Mouse (Mus musculus): ENCODE results near the gene Serpinb1a. TPM values are rescaled to one million over a fixed set of nuclear protein-coding genes. Genes with fewer than 3 reads are reported as not detected.
"Not testable (repeated sequence)": the region's sequence is repeated elsewhere in the genome, so short reads cannot be mapped to it uniquely, and the experiment has no call there.

Serpinb1a gene
- polyA plus RNA-seq, 1 experiment from 2014 or later, result 0.54 TPM

DNA sequence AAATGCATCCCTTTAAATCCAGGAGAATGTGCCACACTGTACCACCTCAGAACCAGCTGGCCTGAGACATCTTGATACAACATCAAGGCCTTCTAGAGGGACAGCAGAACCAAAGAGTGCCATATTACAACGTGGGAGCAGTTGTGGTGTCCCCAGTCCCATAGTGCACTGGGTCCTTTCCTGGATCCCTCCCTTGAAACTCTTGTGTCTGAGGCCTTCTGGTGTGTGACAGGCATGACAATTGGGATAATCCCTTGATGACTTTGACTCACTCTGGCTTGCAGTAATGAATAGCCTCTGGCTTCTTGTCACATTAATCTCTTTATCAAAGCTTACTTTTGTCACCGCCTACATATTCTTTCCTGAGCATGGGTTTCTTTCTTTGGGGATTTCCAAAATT is 16.0 kb upstream of the Serpinb1a start:
- Histone ChIP-seq H3K9me3 (ENCODE audit: control insufficient read depth, low read length) (no peaks in the 10 kb centered on the region), H3K27me3 (ENCODE audit: control insufficient read depth, insufficient read depth, low read length) (no peaks in the 10 kb centered on the region), H3K4me2 (ENCODE audit: low read depth, low read length) (no peak overlapping the region), H3K27ac (ENCODE audit: low read depth, low read length) (no peak overlapping the region), H3K36me3 (ENCODE audit: control insufficient read depth, insufficient read depth, low read length) (no peaks in the 10 kb centered on the region), H3K9ac (replicated peaks; ENCODE audit: low read depth, low read length) (no peak overlapping the region), H3K4me1 (ENCODE audit: control insufficient read depth, insufficient read depth, low read length) (no peaks in the 10 kb centered on the region), H3K4me3 (ENCODE audit: low read depth, low read length) (no peak overlapping the region)
- WGBS, result 61% methylated on average over 2 of the region's 2 CpGs
- ATAC-seq (ENCODE audit: low read depth), result no peak

- no peak overlapping the region for H3K9ac ChIP-seq (replicated peaks; ENCODE audit: low read depth, low read length)
- no peaks in the 10 kb centered on the region for H3K9me3 ChIP-seq (ENCODE audit: control insufficient read depth, low read length)
- no peak overlapping the region for H3K4me3 ChIP-seq (ENCODE audit: low read depth, low read length)
- no peaks in the 10 kb centered on the region for H3K36me3 ChIP-seq (ENCODE audit: control insufficient read depth, insufficient read depth, low read length)
- H3K4me1 ChIP-seq (ENCODE audit: control insufficient read depth, insufficient read depth, low read length), result no peaks in the 10 kb centered on the region
- H3K27ac ChIP-seq (ENCODE audit: low read depth, low read length), result no peak overlapping the region
- no peaks in the 10 kb centered on the region for H3K27me3 ChIP-seq (ENCODE audit: control insufficient read depth, insufficient read depth, low read length)
- WGBS, result 10% methylated on average over 9 of the region's 9 CpGs
- no peak overlapping the region for H3K4me2 ChIP-seq (ENCODE audit: low read depth, low read length)
- ATAC-seq (ENCODE audit: low read depth), result peak; percentile 88
Measured at GRCm38 (mm10) chr13:32866484-32866883, 15.5 kb upstream of the Serpinb1a start.

DNA sequence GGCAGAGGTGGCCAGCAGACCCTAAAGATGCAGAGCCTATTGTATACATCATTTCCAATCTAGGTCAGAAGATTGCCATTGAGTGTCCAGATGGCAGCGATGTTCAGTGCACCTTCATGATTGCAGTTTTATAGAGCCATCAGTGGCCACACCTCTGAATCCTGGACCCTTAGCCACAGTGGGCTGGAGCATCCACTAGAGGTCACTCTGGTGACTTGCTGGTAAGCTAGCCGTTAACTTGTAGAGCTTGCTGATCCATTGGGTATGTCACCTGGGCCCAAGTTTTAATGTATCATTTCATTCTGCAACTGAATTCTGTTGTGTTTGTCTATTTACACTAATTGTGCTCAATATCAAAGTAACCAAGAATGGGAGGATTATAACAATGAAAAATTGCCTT is 14.6 kb upstream of the Serpinb1a start:
- Histone ChIP-seq H3K4me2 (ENCODE audit: low read depth, low read length) (no peak overlapping the region), H3K27ac (ENCODE audit: low read depth, low read length) (no peak overlapping the region), H3K36me3 (ENCODE audit: control insufficient read depth, insufficient read depth, low read length) (no peaks in the 10 kb centered on the region), H3K4me3 (ENCODE audit: low read depth, low read length) (no peak overlapping the region), H3K4me1 (ENCODE audit: control insufficient read depth, insufficient read depth, low read length) (no peaks in the 10 kb centered on the region), H3K9ac (replicated peaks; ENCODE audit: low read depth, low read length) (no peak overlapping the region), H3K27me3 (ENCODE audit: control insufficient read depth, insufficient read depth, low read length) (no peaks in the 10 kb centered on the region), H3K9me3 (ENCODE audit: control insufficient read depth, low read length) (no peaks in the 10 kb centered on the region)
- ATAC-seq (ENCODE audit: low read depth), result no peak
- WGBS, result 81% methylated on average over 2 of the region's 2 CpGs

DNA sequence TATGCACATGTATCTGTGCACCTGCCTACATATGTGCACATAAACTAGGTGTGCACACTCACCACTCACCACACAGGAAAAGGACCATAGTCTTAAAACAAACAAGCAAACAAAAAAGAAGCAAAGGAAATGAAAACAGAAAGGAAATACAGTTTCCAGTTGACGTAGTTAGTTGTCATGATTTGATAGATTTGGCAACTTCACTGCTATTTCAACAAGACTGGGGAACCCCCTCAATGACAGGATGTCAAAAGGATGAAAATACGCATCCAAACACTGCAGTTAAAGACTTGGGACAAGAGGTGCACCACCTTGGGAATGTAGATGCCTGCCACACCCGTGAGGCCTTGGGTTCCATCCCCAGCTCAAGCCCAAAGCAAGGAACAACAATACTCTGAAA is 13.5 kb upstream of the Serpinb1a start:
- H3K4me3 ChIP-seq (ENCODE audit: low read depth, low read length); ATAC-seq (ENCODE audit: low read depth); H3K27ac ChIP-seq (ENCODE audit: low read depth, low read length); H3K36me3 ChIP-seq (ENCODE audit: control insufficient read depth, insufficient read depth, low read length); H3K27me3 ChIP-seq (ENCODE audit: control insufficient read depth, insufficient read depth, low read length); H3K9ac ChIP-seq (replicated peaks; ENCODE audit: low read depth, low read length); H3K9me3 ChIP-seq (ENCODE audit: control insufficient read depth, low read length); H3K4me1 ChIP-seq (ENCODE audit: control insufficient read depth, insufficient read depth, low read length); H3K4me2 ChIP-seq (ENCODE audit: low read depth, low read length): not testable (repeated sequence)
- 78% methylated on average over 2 of the region's 3 CpGs for WGBS

DNA sequence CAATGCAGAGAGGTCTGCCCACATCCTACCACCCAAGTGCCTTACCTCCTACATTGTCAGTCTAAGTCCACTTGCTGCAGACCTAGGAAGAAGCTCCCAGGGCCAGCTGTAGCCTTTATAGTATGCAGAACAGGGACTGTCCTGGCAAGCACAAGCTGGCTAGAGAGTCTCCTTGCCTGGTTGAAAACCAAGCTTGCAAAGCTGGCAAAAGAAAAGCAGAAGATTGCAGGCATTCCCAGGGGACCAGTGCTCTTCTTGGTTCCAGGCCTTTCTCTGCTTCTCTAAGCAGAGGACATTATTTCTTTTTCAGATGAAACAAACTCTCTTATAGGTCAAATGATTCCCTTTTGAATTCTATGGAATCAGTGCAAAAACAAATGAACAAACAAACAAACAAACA is 12.5 kb upstream of the Serpinb1a start:
- Histone ChIP-seq H3K9me3 (ENCODE audit: control insufficient read depth, low read length) (no peaks in the 10 kb centered on the region), H3K27me3 (ENCODE audit: control insufficient read depth, insufficient read depth, low read length) (no peaks in the 10 kb centered on the region), H3K4me3 (ENCODE audit: low read depth, low read length) (no peak overlapping the region), H3K4me2 (ENCODE audit: low read depth, low read length) (no peak overlapping the region), H3K36me3 (ENCODE audit: control insufficient read depth, insufficient read depth, low read length) (no peaks in the 10 kb centered on the region), H3K27ac (ENCODE audit: low read depth, low read length) (no peak overlapping the region), H3K9ac (replicated peaks; ENCODE audit: low read depth, low read length) (no peak overlapping the region), H3K4me1 (ENCODE audit: control insufficient read depth, insufficient read depth, low read length) (no peaks in the 10 kb centered on the region)
- no peak for ATAC-seq (ENCODE audit: low read depth)

DNA sequence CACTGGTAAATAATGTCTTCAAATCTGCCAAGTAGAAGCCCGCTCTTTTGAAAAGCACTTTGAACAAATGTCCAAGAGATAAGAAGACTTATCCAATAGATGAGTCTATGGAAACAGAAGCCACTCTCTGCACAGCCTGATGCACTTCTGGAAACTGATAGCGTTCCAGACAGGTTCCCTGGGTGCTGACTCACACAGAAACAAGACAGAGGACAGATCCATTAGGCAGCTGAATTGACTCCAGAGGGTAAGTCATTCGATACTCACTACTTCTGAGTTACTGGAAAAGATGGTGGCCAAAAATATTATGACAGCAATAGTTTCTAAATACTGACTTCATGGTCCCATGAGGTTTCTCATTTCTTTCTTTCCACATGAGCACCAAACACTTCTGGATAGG is 9.8 kb upstream of the Serpinb1a start:
- WGBS, result 80% methylated on average over 3 of the region's 3 CpGs
- no peaks in the 10 kb centered on the region for H3K36me3 ChIP-seq (ENCODE audit: control insufficient read depth, insufficient read depth, low read length)
- H3K4me1 ChIP-seq (ENCODE audit: control insufficient read depth, insufficient read depth, low read length), result no peaks in the 10 kb centered on the region
- H3K27ac ChIP-seq (ENCODE audit: low read depth, low read length), result no peak overlapping the region
- H3K4me3 ChIP-seq (ENCODE audit: low read depth, low read length), result no peak overlapping the region
- ATAC-seq (ENCODE audit: low read depth), result no peak
- H3K9ac ChIP-seq (replicated peaks; ENCODE audit: low read depth, low read length), result no peak overlapping the region
- no peaks in the 10 kb centered on the region for H3K9me3 ChIP-seq (ENCODE audit: control insufficient read depth, low read length)
- H3K4me2 ChIP-seq (ENCODE audit: low read depth, low read length), result no peak overlapping the region
- no peaks in the 10 kb centered on the region for H3K27me3 ChIP-seq (ENCODE audit: control insufficient read depth, insufficient read depth, low read length)

DNA sequence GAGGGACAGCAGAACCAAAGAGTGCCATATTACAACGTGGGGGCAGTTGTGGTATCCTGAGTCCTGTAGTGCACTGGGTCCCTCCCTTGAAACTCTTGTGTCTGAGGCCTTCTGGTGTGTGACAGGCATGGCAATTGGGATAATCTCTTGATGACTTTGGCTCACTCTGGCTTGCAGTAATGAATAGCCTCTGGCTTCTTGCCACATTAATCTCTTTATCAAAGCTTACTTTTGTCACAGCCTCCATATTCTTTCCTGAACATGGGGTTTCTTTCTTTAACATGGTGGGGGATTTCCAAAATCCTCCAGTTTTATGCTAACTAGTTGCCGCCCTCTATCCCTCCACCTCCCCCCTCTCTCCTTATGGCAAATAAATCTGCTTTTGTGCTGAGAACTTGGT is 2.1 kb upstream of the Serpinb1a start:
- WGBS, result 56% methylated on average over 2 of the region's 2 CpGs
- ATAC-seq (ENCODE audit: low read depth), result no peak
- H3K27ac ChIP-seq (ENCODE audit: low read depth, low read length), result no peak overlapping the region

DNA sequence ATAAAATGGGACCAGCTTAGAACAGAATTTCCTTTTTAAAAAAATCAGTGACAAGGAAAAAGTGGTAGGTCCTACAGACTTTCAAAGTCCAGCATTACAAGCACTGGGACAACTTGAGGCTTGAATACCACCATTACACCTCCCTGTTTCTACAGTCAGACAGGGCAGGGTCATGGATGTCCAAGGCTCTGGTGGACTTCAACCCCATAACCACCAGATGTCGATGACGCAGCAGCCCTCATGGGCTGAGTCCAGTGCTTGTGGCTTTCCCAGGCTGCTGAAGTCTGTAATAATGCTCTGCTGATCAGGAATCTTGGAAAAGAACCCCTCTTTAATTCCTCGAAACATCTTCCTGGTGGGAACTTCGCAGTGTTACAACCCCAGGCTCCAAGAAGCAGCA is 1.6 kb upstream of the Serpinb1a start:
- 95% methylated on average over 4 of the region's 4 CpGs for WGBS
- Histone ChIP-seq H3K36me3 (ENCODE audit: control insufficient read depth, insufficient read depth, low read length) (no peaks in the 10 kb centered on the region), H3K9ac (replicated peaks; ENCODE audit: low read depth, low read length) (no peak overlapping the region), H3K4me1 (ENCODE audit: control insufficient read depth, insufficient read depth, low read length) (no peaks in the 10 kb centered on the region), H3K4me3 (ENCODE audit: low read depth, low read length) (no peak overlapping the region), H3K9me3 (ENCODE audit: control insufficient read depth, low read length) (no peaks in the 10 kb centered on the region), H3K27me3 (ENCODE audit: control insufficient read depth, insufficient read depth, low read length) (no peaks in the 10 kb centered on the region), H3K4me2 (ENCODE audit: low read depth, low read length) (no peak overlapping the region), H3K27ac (ENCODE audit: low read depth, low read length) (no peak overlapping the region)
- ATAC-seq (ENCODE audit: low read depth), result no peak

More for the DNA sequence above, 2.1 kb upstream of the Serpinb1a start:
- H3K4me3 ChIP-seq (ENCODE audit: low read depth, low read length), result no peak overlapping the region
- H3K36me3 ChIP-seq (ENCODE audit: control insufficient read depth, insufficient read depth, low read length), result no peaks in the 10 kb centered on the region
- H3K9ac ChIP-seq (replicated peaks; ENCODE audit: low read depth, low read length), result no peak overlapping the region
- no peaks in the 10 kb centered on the region for H3K27me3 ChIP-seq (ENCODE audit: control insufficient read depth, insufficient read depth, low read length)
- H3K4me2 ChIP-seq (ENCODE audit: low read depth, low read length), result no peak overlapping the region
- H3K9me3 ChIP-seq (ENCODE audit: control insufficient read depth, low read length), result no peaks in the 10 kb centered on the region
- no peaks in the 10 kb centered on the region for H3K4me1 ChIP-seq (ENCODE audit: control insufficient read depth, insufficient read depth, low read length)

GRCm38 (mm10) chr13:32851967-32852366 is 982 bp upstream of the Serpinb1a start:
- WGBS, result 14% methylated on average over 7 of the region's 7 CpGs
- Histone ChIP-seq H3K9me3 (ENCODE audit: control insufficient read depth, low read length) (no peaks in the 10 kb centered on the region), H3K27ac (ENCODE audit: low read depth, low read length) (no peak overlapping the region), H3K36me3 (ENCODE audit: control insufficient read depth, insufficient read depth, low read length) (no peaks in the 10 kb centered on the region), H3K4me2 (ENCODE audit: low read depth, low read length) (no peak overlapping the region), H3K4me1 (ENCODE audit: control insufficient read depth, insufficient read depth, low read length) (no peaks in the 10 kb centered on the region), H3K9ac (replicated peaks; ENCODE audit: low read depth, low read length) (no peak overlapping the region), H3K27me3 (ENCODE audit: control insufficient read depth, insufficient read depth, low read length) (no peaks in the 10 kb centered on the region), H3K4me3 (ENCODE audit: low read depth, low read length) (no peak overlapping the region)
- peak; percentile 83 for ATAC-seq (ENCODE audit: low read depth)

GRCm38 (mm10) chr13:32850156-32850555 is 829 bp downstream of the Serpinb1a start:
- WGBS, result 63% methylated on average over 1 of the region's 1 CpGs
- no peaks in the 10 kb centered on the region for H3K36me3 ChIP-seq (ENCODE audit: control insufficient read depth, insufficient read depth, low read length)
- H3K4me2 ChIP-seq (ENCODE audit: low read depth, low read length), result no peak overlapping the region
- H3K9ac ChIP-seq (replicated peaks; ENCODE audit: low read depth, low read length), result no peak overlapping the region
- H3K9me3 ChIP-seq (ENCODE audit: control insufficient read depth, low read length), result no peaks in the 10 kb centered on the region
- H3K27ac ChIP-seq (ENCODE audit: low read depth, low read length), result no peak overlapping the region
- H3K4me3 ChIP-seq (ENCODE audit: low read depth, low read length), result no peak overlapping the region
- no peaks in the 10 kb centered on the region for H3K4me1 ChIP-seq (ENCODE audit: control insufficient read depth, insufficient read depth, low read length)
- no peak for ATAC-seq (ENCODE audit: low read depth)
- H3K27me3 ChIP-seq (ENCODE audit: control insufficient read depth, insufficient read depth, low read length), result no peaks in the 10 kb centered on the region

All from neural tube, embryonic 14.5 days (tissue).